Mouse (Mus musculus): ENCODE measurements around the gene Lpar5. TPM values are rescaled to one million over a fixed set of nuclear protein-coding genes. Genes with fewer than 3 reads are reported as not detected.

Gene Lpar5
- polyA plus RNA-seq, 1 experiment, result 2.5 TPM

- Histone ChIP-seq H3K27ac (ENCODE audit: insufficient read depth, low read length) (peak overlapping the region; percentile 78), H3K9ac (ENCODE audit: low read depth, poor library complexity, severe bottlenecking) (peak overlapping the region; percentile 87), H3K4me1 (ENCODE audit: control insufficient read depth, insufficient read depth, low read length) (peaks cover 2% of the 10 kb centered on the region), H3K27me3 (ENCODE audit: control insufficient read depth, insufficient read depth, low read length, poor library complexity, severe bottlenecking) (no peaks in the 10 kb centered on the region), H3K36me3 (ENCODE audit: control insufficient read depth, insufficient read depth, low read length, poor library complexity, severe bottlenecking) (no peaks in the 10 kb centered on the region), H3K9me3 (replicated peaks; ENCODE audit: control insufficient read depth, insufficient read depth, low read length, poor library complexity, severe bottlenecking) (no peaks in the 10 kb centered on the region), H3K4me3 (ENCODE audit: low read depth, low read length) (peak overlapping the region; percentile 9)
- no peak for TF ChIP-seq POLR2A (IDR thresholded peaks at IDR 0.05; ENCODE audit: insufficient read depth, low read length)
- peak; percentile 3 for TF ChIP-seq CTCF (IDR thresholded peaks at IDR 0.05; ENCODE audit: low read depth, low read length)
- TF ChIP-seq EP300 (IDR thresholded peaks at IDR 0.05; ENCODE audit: insufficient read depth, low read depth, low read length), result 0 out of 2 replicates have a peak, but pooled peaks have one; percentile 23
These were observed 21.0 kb downstream of the Lpar5 start for GRCm38 (mm10) chr6:125088561-125089321.

GRCm38 (mm10) chr6:125089521-125090321, 22.0 kb downstream of the Lpar5 start:
- Histone ChIP-seq H3K4me3 (ENCODE audit: low read depth, low read length) (peak overlapping the region; percentile 54), H3K27ac (ENCODE audit: insufficient read depth, low read length) (peak overlapping the region; percentile 96), H3K36me3 (ENCODE audit: control insufficient read depth, insufficient read depth, low read length, poor library complexity, severe bottlenecking) (no peaks in the 10 kb centered on the region)

GRCm38 (mm10) chr6:125090341-125091085, 22.8 kb downstream of the Lpar5 start:
- Histone ChIP-seq H3K4me1 (ENCODE audit: control insufficient read depth, insufficient read depth, low read length) (peaks cover 2% of the 10 kb centered on the region), H3K4me3 (ENCODE audit: low read depth, low read length) (peak overlapping the region; percentile 43), H3K9ac (ENCODE audit: low read depth, poor library complexity, severe bottlenecking) (peak overlapping the region; percentile 87), H3K27ac (ENCODE audit: insufficient read depth, low read length) (peak overlapping the region; percentile 93), H3K27me3 (ENCODE audit: control insufficient read depth, insufficient read depth, low read length, poor library complexity, severe bottlenecking) (no peaks in the 10 kb centered on the region), H3K36me3 (ENCODE audit: control insufficient read depth, insufficient read depth, low read length, poor library complexity, severe bottlenecking) (no peaks in the 10 kb centered on the region), H3K9me3 (replicated peaks; ENCODE audit: control insufficient read depth, insufficient read depth, low read length, poor library complexity, severe bottlenecking) (no peaks in the 10 kb centered on the region)
- peak; percentile 63 for TF ChIP-seq POLR2A (IDR thresholded peaks at IDR 0.05; ENCODE audit: insufficient read depth, low read length)
- peak; percentile 74; the same call in 1 of the 2 replicates for TF ChIP-seq EP300 (IDR thresholded peaks at IDR 0.05; ENCODE audit: insufficient read depth, low read depth, low read length)
- no peak for TF ChIP-seq CTCF (IDR thresholded peaks at IDR 0.05; ENCODE audit: low read depth, low read length)

More at GRCm38 (mm10) chr6:125089521-125090321, 22.0 kb downstream of the Lpar5 start:
- Histone ChIP-seq H3K9ac (ENCODE audit: low read depth, poor library complexity, severe bottlenecking) (peak overlapping the region; percentile 87), H3K4me1 (ENCODE audit: control insufficient read depth, insufficient read depth, low read length) (peaks cover 2% of the 10 kb centered on the region), H3K9me3 (replicated peaks; ENCODE audit: control insufficient read depth, insufficient read depth, low read length, poor library complexity, severe bottlenecking) (no peaks in the 10 kb centered on the region), H3K27me3 (ENCODE audit: control insufficient read depth, insufficient read depth, low read length, poor library complexity, severe bottlenecking) (no peaks in the 10 kb centered on the region)
- TF ChIP-seq POLR2A (IDR thresholded peaks at IDR 0.05; ENCODE audit: insufficient read depth, low read length), result peak; percentile 15
- TF ChIP-seq EP300 (IDR thresholded peaks at IDR 0.05; ENCODE audit: insufficient read depth, low read depth, low read length), result peak; percentile 40; the same call in 1 of the 2 replicates
- no peak for TF ChIP-seq CTCF (IDR thresholded peaks at IDR 0.05; ENCODE audit: low read depth, low read length)

GRCm38 (mm10) chr6:125092372-125092771, 24.7 kb downstream of the Lpar5 start:
- no peak overlapping the region for H3K4me3 ChIP-seq (ENCODE audit: low read depth, low read length)
- H3K27me3 ChIP-seq (ENCODE audit: control insufficient read depth, insufficient read depth, low read length, poor library complexity, severe bottlenecking), result no peaks in the 10 kb centered on the region
- peaks cover 2% of the 10 kb centered on the region for H3K4me1 ChIP-seq (ENCODE audit: control insufficient read depth, insufficient read depth, low read length)
- H3K27ac ChIP-seq (ENCODE audit: insufficient read depth, low read length), result peak overlapping the region; percentile 93
- no peaks in the 10 kb centered on the region for H3K36me3 ChIP-seq (ENCODE audit: control insufficient read depth, insufficient read depth, low read length, poor library complexity, severe bottlenecking)
- TF ChIP-seq EP300 (IDR thresholded peaks at IDR 0.05; ENCODE audit: insufficient read depth, low read depth, low read length) (no peak), CTCF (IDR thresholded peaks at IDR 0.05; ENCODE audit: low read depth, low read length) (no peak), POLR2A (IDR thresholded peaks at IDR 0.05; ENCODE audit: insufficient read depth, low read length) (no peak)
- H3K9ac ChIP-seq (ENCODE audit: low read depth, poor library complexity, severe bottlenecking), result peak overlapping the region; percentile 40; the same call in 1 of the 2 replicates
- no peaks in the 10 kb centered on the region for H3K9me3 ChIP-seq (replicated peaks; ENCODE audit: control insufficient read depth, insufficient read depth, low read length, poor library complexity, severe bottlenecking)

DNA sequence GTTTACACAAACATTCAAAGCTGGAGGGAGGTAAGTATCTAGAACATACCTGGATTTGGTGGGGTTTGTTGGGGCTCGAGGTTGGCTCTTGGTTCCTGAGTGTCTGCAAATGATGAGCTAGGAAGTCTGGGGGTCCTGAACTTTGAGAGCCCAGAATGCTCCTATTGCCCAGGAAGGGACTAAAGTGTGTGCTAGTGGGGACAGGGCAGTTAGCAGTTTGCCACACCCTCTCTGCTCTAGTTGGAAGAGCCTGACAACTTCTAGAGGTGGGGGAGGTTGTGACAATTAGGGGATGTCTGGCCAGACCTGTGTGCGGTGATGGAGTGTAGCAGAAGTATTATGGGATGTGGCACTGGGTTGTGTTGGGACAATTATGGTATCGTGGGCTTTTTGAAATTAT, 27.1 kb downstream of the Lpar5 start:
- H3K27ac ChIP-seq (ENCODE audit: insufficient read depth, low read length), result no peak overlapping the region
- peaks cover 11% of the 10 kb centered on the region for H3K36me3 ChIP-seq (ENCODE audit: control insufficient read depth, insufficient read depth, low read length, poor library complexity, severe bottlenecking)
- H3K9ac ChIP-seq (ENCODE audit: low read depth, poor library complexity, severe bottlenecking), result no peak overlapping the region
- H3K4me1 ChIP-seq (ENCODE audit: control insufficient read depth, insufficient read depth, low read length), result no peaks in the 10 kb centered on the region
- H3K27me3 ChIP-seq (ENCODE audit: control insufficient read depth, insufficient read depth, low read length, poor library complexity, severe bottlenecking), result no peaks in the 10 kb centered on the region
- no peaks in the 10 kb centered on the region for H3K9me3 ChIP-seq (replicated peaks; ENCODE audit: control insufficient read depth, insufficient read depth, low read length, poor library complexity, severe bottlenecking)
- H3K4me3 ChIP-seq (ENCODE audit: low read depth, low read length), result no peak overlapping the region
- TF ChIP-seq POLR2A (IDR thresholded peaks at IDR 0.05; ENCODE audit: insufficient read depth, low read length) (no peak), CTCF (IDR thresholded peaks at IDR 0.05; ENCODE audit: low read depth, low read length) (no peak), EP300 (IDR thresholded peaks at IDR 0.05; ENCODE audit: insufficient read depth, low read depth, low read length) (no peak)
